Mouse (Mus musculus) MEL (cell line): ENCODE results near the gene Smagp. TPM values are rescaled to one million over a fixed set of nuclear protein-coding genes. Genes with fewer than 3 reads are reported as not detected.
A peak's percentile ranks its signal among the peaks of the same experiment; 100 is the strongest.

ENCODE experiments used
- DNase-seq: peaks from one replicate; pipeline ENCODE4 v3.0.0; 2011; ENCODE audit warnings: low read depth, low spot score
- H3K27ac ChIP-seq: 2 replicates; pipeline ENCODE4 v1.5.1; 2012; ENCODE audit warnings: low read depth, mild to moderate bottlenecking, control low read depth, low read length, moderate library complexity; ENCODE audit not compliant: control insufficient read depth
- H3K27me3 ChIP-seq, 2 experiments: fragments of 150-350 bp in 1 of 2; sonication (generic) in 1 of 2; 2 replicates each; pipeline ENCODE4 v1.6.1; 2012; ENCODE audit warnings: low read length in 2 of 2, mild to moderate bottlenecking in 2 of 2, improper control_type of control experiment in 1 of 2, moderate library complexity in 1 of 2; ENCODE audit not compliant: insufficient read depth in 2 of 2, control insufficient read depth in 1 of 2
- H3K36me3 ChIP-seq, 2 experiments: 2 replicates each; pipeline ENCODE4 v1.6.1; 2012 to 2014; ENCODE audit warnings: low read length in 2 of 2, improper control_type of control experiment in 1 of 2, inconsistent platforms in 1 of 2, mild to moderate bottlenecking in 1 of 2; ENCODE audit not compliant: insufficient read depth in 2 of 2, control insufficient read depth in 1 of 2
- H3K4me1 ChIP-seq, 2 experiments: fragments of 150-350 bp in 1 of 2; sonication (generic) in 1 of 2; 2 replicates each; pipeline ENCODE4 v1.6.1; 2012; ENCODE audit warnings: low read length in 2 of 2, improper control_type of control experiment in 1 of 2, mild to moderate bottlenecking in 1 of 2; ENCODE audit not compliant: insufficient read depth in 2 of 2, control insufficient read depth in 1 of 2
- H3K4me3 ChIP-seq, 2 experiments: fragments of 150-350 bp in 1 of 2; sonication (generic) in 1 of 2; 2 replicates each; pipeline ENCODE4 v1.5.1; 2012; ENCODE audit warnings: low read depth in 2 of 2, low read length in 2 of 2, mild to moderate bottlenecking in 2 of 2, moderate library complexity in 2 of 2, control low read depth in 1 of 2, improper control_type of control experiment in 1 of 2; ENCODE audit not compliant: control insufficient read depth in 1 of 2, insufficient read depth in 1 of 2
- H3K79me2 ChIP-seq: 2 replicates; pipeline ENCODE4 v1.6.1; 2012; ENCODE audit warnings: mild to moderate bottlenecking, low read length, moderate library complexity; ENCODE audit not compliant: control insufficient read depth, poor library complexity, insufficient read depth
- H3K9ac ChIP-seq: 2 replicates; pipeline ENCODE4 v1.6.1; 2012; ENCODE audit warnings: low read depth, mild to moderate bottlenecking, control low read depth, low read length, moderate library complexity; ENCODE audit not compliant: control insufficient read depth, poor library complexity, severe bottlenecking
- H3K9me3 ChIP-seq: fragments of 150-350 bp; sonication (generic); replicated peaks from 2 replicates; pipeline ENCODE4 v1.6.1; 2012; ENCODE audit warnings: mild to moderate bottlenecking, low read length, improper control_type of control experiment, moderate library complexity; ENCODE audit not compliant: insufficient read depth
- BHLHE40 ChIP-seq: IDR thresholded peaks from 2 replicates; pipeline ENCODE4 v1.6.1; 2012; ENCODE audit warnings: low read depth, mild to moderate bottlenecking, inconsistent platforms, low read length, improper control_type of control experiment, borderline replicate concordance
- CHD1 ChIP-seq: IDR thresholded peaks from 2 replicates; pipeline ENCODE4 v1.6.1; 2012; ENCODE audit warnings: low read depth, mild to moderate bottlenecking, inconsistent platforms, low read length, improper control_type of control experiment
- CHD2 ChIP-seq: IDR thresholded peaks from 2 replicates; pipeline ENCODE4 v1.6.1; 2011; ENCODE audit warnings: low read length, improper control_type of control experiment
- CTCF ChIP-seq, 3 experiments: IDR thresholded peaks in 2 of 3; conservative IDR thresholded peaks in 1 of 3; 2 replicates each; pipeline ENCODE4 v1.5.1; 2011 to 2012; ENCODE audit warnings: low read length in 3 of 3, low read depth in 2 of 3, mild to moderate bottlenecking in 2 of 3, improper control_type of control experiment in 1 of 3, inconsistent platforms in 1 of 3, mixed read lengths in 1 of 3, moderate library complexity in 1 of 3; ENCODE audit not compliant: control insufficient read depth in 1 of 3, insufficient read depth in 1 of 3, poor library complexity in 1 of 3, severe bottlenecking in 1 of 3
- EP300 ChIP-seq, 2 experiments: IDR thresholded peaks; 2 replicates each; pipeline ENCODE4 v1.6.1; 2011; ENCODE audit warnings: improper control_type of control experiment in 2 of 2, low read length in 2 of 2, low read depth in 1 of 2, mild to moderate bottlenecking in 1 of 2
- GATA1 ChIP-seq: IDR thresholded peaks from 2 replicates; pipeline ENCODE4 v1.6.1; 2011; ENCODE audit warnings: low read depth, low read length, improper control_type of control experiment
- JUND ChIP-seq: IDR thresholded peaks from 2 replicates; pipeline ENCODE4 v1.6.1; 2011; ENCODE audit warnings: low read depth, mild to moderate bottlenecking, improper control_type of control experiment, low read length
- MAX ChIP-seq: IDR thresholded peaks from 2 replicates; pipeline ENCODE4 v1.6.1; 2011; ENCODE audit warnings: low read length, improper control_type of control experiment
- MAZ ChIP-seq: IDR thresholded peaks from 2 replicates; pipeline ENCODE4 v1.6.1; 2012; ENCODE audit warnings: low read depth, mild to moderate bottlenecking, inconsistent platforms, low read length, improper control_type of control experiment
- MYB ChIP-seq: IDR thresholded peaks from 2 replicates; pipeline ENCODE4 v1.6.1; 2011; ENCODE audit warnings: mild to moderate bottlenecking, low read depth, low read length, improper control_type of control experiment
- MYC ChIP-seq: IDR thresholded peaks from 2 replicates; pipeline ENCODE4 v1.6.1; 2011; ENCODE audit warnings: low read depth, mild to moderate bottlenecking, low read length, improper control_type of control experiment, moderate library complexity
- NELFE ChIP-seq: IDR thresholded peaks from 2 replicates; pipeline ENCODE4 v1.6.1; 2011; ENCODE audit warnings: low read depth, low read length, improper control_type of control experiment
- POLR2AphosphoS5 ChIP-seq: IDR thresholded peaks from 2 replicates; pipeline ENCODE4 v1.6.1; 2012; ENCODE audit warnings: low read depth, borderline replicate concordance, mild to moderate bottlenecking, inconsistent platforms, low read length, moderate library complexity, mixed read lengths
- RAD21 ChIP-seq: IDR thresholded peaks from 2 replicates; pipeline ENCODE4 v1.6.1; 2011; ENCODE audit warnings: mild to moderate bottlenecking, low read depth, low read length, improper control_type of control experiment
- TAL1 ChIP-seq: IDR thresholded peaks from 2 replicates; pipeline ENCODE4 v1.6.1; 2012; ENCODE audit warnings: mild to moderate bottlenecking, inconsistent platforms, low read length, moderate library complexity, mixed read lengths
- TBP ChIP-seq: IDR thresholded peaks from 2 replicates; pipeline ENCODE4 v1.8.0; 2011; ENCODE audit warnings: low read depth, low read length, improper control_type of control experiment
- TCF12 ChIP-seq: IDR thresholded peaks from 2 replicates; pipeline ENCODE4 v1.6.1; 2014; ENCODE audit warnings: low read depth, mild to moderate bottlenecking, inconsistent platforms, low read length, improper control_type of control experiment, moderate library complexity
- UBTF ChIP-seq: IDR thresholded peaks from 2 replicates; pipeline ENCODE4 v1.6.1; 2012; ENCODE audit warnings: low read depth, mild to moderate bottlenecking, inconsistent platforms, low read length, improper control_type of control experiment, moderate library complexity, borderline replicate concordance; ENCODE audit not compliant: insufficient read depth
- ZC3H11A ChIP-seq: IDR thresholded peaks from 2 replicates; pipeline ENCODE4 v1.6.1; 2012; ENCODE audit warnings: low read depth, mild to moderate bottlenecking, inconsistent platforms, low read length, improper control_type of control experiment
- ZNF384 ChIP-seq: IDR thresholded peaks from 2 replicates; pipeline ENCODE4 v1.6.1; 2012; ENCODE audit warnings: low read depth, mild to moderate bottlenecking, inconsistent platforms, low read length, improper control_type of control experiment
- polyA plus RNA-seq, 2 experiments: library from polyadenylated mRNA; stranded (reverse) in 1 of 2; unstranded in 1 of 2; fragments of >175 nt in 1 of 2; fragments of >200 nt in 1 of 2; gene quantifications; 2 replicates each; pipeline versions ENCODE4 v1.2.1 to v1.2.4; 2012; ENCODE audit warnings: low replicate concordance in 2 of 2, low read depth in 1 of 2; ENCODE audit not compliant: insufficient read length in 2 of 2, insufficient read depth in 1 of 2, missing spikeins in 1 of 2
- total RNA-seq: library from RNA; depleted of rRNA; stranded (reverse); fragments of 300-350 nt; gene quantifications from 2 replicates; pipeline ENCODE4 v1.2.3, GENCODE M21; 2012

The Smagp gene
- total and polyA plus RNA-seq, 3 experiments, result 2.6 to 22.6 TPM; not detected in 1

- TF ChIP-seq ZNF384, result peak; percentile 100
- TF ChIP-seq CTCF (IDR thresholded peaks at IDR 0.05 in 2 of 3, conservative IDR thresholded peaks at IDR 0.05 in 1 of 3; ENCODE audit: control insufficient read depth in 1 of 3, insufficient read depth in 1 of 3, low read depth in 2 of 3, low read length in 3 of 3, poor library complexity in 1 of 3, severe bottlenecking in 1 of 3), result peak; percentile 90 to 97 (median 95)
- TF ChIP-seq EP300 (IDR thresholded peaks at IDR 0.05; ENCODE audit: low read depth in 1 of 2, low read length in 2 of 2), result peak; percentile 60 to 79; a peak in 3 of 4 replicates
- peak; percentile 26; the same call in 1 of the 2 replicates for TF ChIP-seq TAL1
- peak; percentile 50 for TF ChIP-seq BHLHE40
- no peak for TF ChIP-seq UBTF
- TF ChIP-seq CHD2, result no peak
- TF ChIP-seq POLR2AphosphoS5, result no peak
- TF ChIP-seq MAX, result peak; percentile 71
- peak; percentile 73 for TF ChIP-seq TCF12
- TF ChIP-seq TBP, result peak; percentile 59; the same call in 1 of the 2 replicates
- no peak; the same call in none of the 2 replicates for TF ChIP-seq RAD21
- peak; percentile 69; the same call in 1 of the 2 replicates for TF ChIP-seq JUND
- TF ChIP-seq MYC, result peak; percentile 91
Observed at GRCm38 (mm10) chr15:100683041-100683440, 46.3 kb upstream of the Smagp start (continued).

- TF ChIP-seq UBTF (no peak), EP300 (IDR thresholded peaks at IDR 0.05; ENCODE audit: low read depth in 1 of 2, low read length in 2 of 2) (no peak), TCF12 (no peak), TAL1 (no peak)
- Histone ChIP-seq H3K4me3 (no peak overlapping the region), H3K4me1 (peaks cover 16 to 25% of the 10 kb centered on the region in 2 experiments), H3K27ac (no peak overlapping the region), H3K36me3 (peaks cover 0 to 18% of the 10 kb centered on the region in 2 experiments; a peak in 2 of 4 replicates), H3K9ac (no peak overlapping the region), H3K27me3 (no peaks in the 10 kb centered on the region), H3K79me2 (peaks cover 5% of the 10 kb centered on the region), H3K9me3 (no peaks in the 10 kb centered on the region)
- DNase-seq, result no peak
Observed at GRCm38 (mm10) chr15:100681770-100682169, 45.0 kb upstream of the Smagp start.

GRCm38 (mm10) chr15:100680381-100680780 lies 43.6 kb upstream of the Smagp start:
- H3K9me3 ChIP-seq, result no peaks in the 10 kb centered on the region
- H3K9ac ChIP-seq, result no peak overlapping the region
- TF ChIP-seq MYC (no peak), MAX (no peak), CHD1 (no peak), MAZ (no peak), GATA1 (no peak), BHLHE40 (no peak), CHD2 (no peak), MYB (no peak), ZC3H11A (no peak), ZNF384 (no peak), TBP (no peak), NELFE (no peak)
- H3K4me3 ChIP-seq, result no peak overlapping the region
- H3K27me3 ChIP-seq, result no peaks in the 10 kb centered on the region
- no peak overlapping the region for H3K27ac ChIP-seq
- DNase-seq, result no peak
- H3K36me3 ChIP-seq, result peaks cover 0 to 16% of the 10 kb centered on the region in 2 experiments; a peak in 2 of 4 replicates
- no peaks in the 10 kb centered on the region; the same call in 1 of the 2 replicates for H3K79me2 ChIP-seq
- H3K4me1 ChIP-seq, result peaks cover 13 to 16% of the 10 kb centered on the region in 2 experiments
